Mouse (Mus musculus) brain, embryonic 14.5 days (tissue): ENCODE measurements around the gene Trcg1. TPM values are rescaled to one million over a fixed set of nuclear protein-coding genes. Genes with fewer than 3 reads are reported as not detected.
"Not testable (repeated sequence)": the region's sequence is repeated elsewhere in the genome, so short reads cannot be mapped to it uniquely, and the experiment has no call there.

ENCODE experiments used
- DNase-seq: peaks from one replicate; pipeline ENCODE4 v3.0.0-alpha.2; 2011; ENCODE audit warnings: low read depth
- CTCF ChIP-seq: fragments of 200-500 bp; IDR thresholded peaks from 2 replicates; pipeline ENCODE4 v1.5.1; 2012; ENCODE audit warnings: inconsistent platforms, mild to moderate bottlenecking, moderate library complexity, borderline replicate concordance; ENCODE audit not compliant: insufficient read depth, insufficient read length; ENCODE audit errors: extremely low read depth
- POLR2A ChIP-seq: fragments of 200-500 bp; IDR thresholded peaks from 2 replicates; pipeline ENCODE4 v1.6.1; 2012; ENCODE audit warnings: mild to moderate bottlenecking, inconsistent platforms, borderline replicate concordance; ENCODE audit not compliant: poor library complexity, insufficient read depth, insufficient read length, severe bottlenecking; ENCODE audit errors: extremely low read depth
- polyA plus RNA-seq: library from polyadenylated mRNA; depleted of rRNA; stranded (reverse); fragments of >200 nt; gene quantifications from 2 replicates; pipeline ENCODE4 v1.2.3, GENCODE M21; 2012

Trcg1 gene
- polyA plus RNA-seq, 1 experiment, result not detected

- no peak for TF ChIP-seq CTCF
- TF ChIP-seq POLR2A, result no peak
- DNase-seq, result peak; percentile 8
These were observed 10.4 kb upstream of the Trcg1 start for GRCm38 (mm10) chr9:57225780-57226627.

- not testable (repeated sequence) for DNase-seq
These were observed 9.7 kb upstream of the Trcg1 start for GRCm38 (mm10) chr9:57226628-57227122.

GRCm38 (mm10) chr9:57227203-57227602 lies 9.2 kb upstream of the Trcg1 start:
- TF ChIP-seq POLR2A (no peak), CTCF (no peak)

GRCm38 (mm10) chr9:57228186-57228585 lies 8.2 kb upstream of the Trcg1 start:
- DNase-seq, result no peak
- TF ChIP-seq POLR2A (no peak), CTCF (no peak)

More at GRCm38 (mm10) chr9:57227203-57227602, 9.2 kb upstream of the Trcg1 start:
- no peak for DNase-seq

- no peak for DNase-seq
- TF ChIP-seq CTCF (no peak), POLR2A (no peak)
These were observed 6.6 kb upstream of the Trcg1 start for GRCm38 (mm10) chr9:57229726-57230125.

- TF ChIP-seq POLR2A (no peak), CTCF (no peak)
- no peak for DNase-seq
These were observed 6.1 kb upstream of the Trcg1 start for GRCm38 (mm10) chr9:57230146-57230783.

GRCm38 (mm10) chr9:57231536-57232255 lies 4.7 kb upstream of the Trcg1 start:
- no peak for DNase-seq
- TF ChIP-seq POLR2A, result no peak
- TF ChIP-seq CTCF, result no peak

GRCm38 (mm10) chr9:57232341-57232940 lies 3.9 kb upstream of the Trcg1 start:
- TF ChIP-seq CTCF, result no peak
- TF ChIP-seq POLR2A, result no peak

GRCm38 (mm10) chr9:57233142-57233541 lies 3.2 kb upstream of the Trcg1 start:
- DNase-seq, result no peak
- TF ChIP-seq POLR2A, result no peak
- TF ChIP-seq CTCF, result no peak

More at GRCm38 (mm10) chr9:57232341-57232940, 3.9 kb upstream of the Trcg1 start:
- DNase-seq, result no peak

GRCm38 (mm10) chr9:57233767-57234166 lies 2.6 kb upstream of the Trcg1 start:
- DNase-seq, result no peak
- TF ChIP-seq POLR2A (no peak), CTCF (no peak)

GRCm38 (mm10) chr9:57237705-57238104 lies 1.3 kb downstream of the Trcg1 start:
- no peak for TF ChIP-seq CTCF
- TF ChIP-seq POLR2A, result no peak
- DNase-seq, result no peak
